In genomic region chr4:154297761-154298160, GRCm38 (mm10) we compare ENCODE assay signal across 13 mouse cellular contexts. TPM values are rescaled to one million over a fixed set of nuclear protein-coding genes. Genes with fewer than 3 reads are reported as not detected.
DNase-seq lines count a peak whose midpoint lies in the region; ATAC-seq and TF ChIP-seq lines count a peak whose summit lies in the region.
"Had no signal": no experiment of that assay in that cellular context is flagged by ENCODE, and none has a peak within 500 bp of the region (broad histone marks: within the 10 kb centered on the region; RNA-seq: fewer than 3 reads in every experiment).

No protein-coding gene starts in this region.

- H3K9me3 ChIP-seq in hindbrain, embryonic 10.5 days, result no peaks in the 10 kb centered on the region
- no peaks in the 10 kb centered on the region for H3K9me3 ChIP-seq in hindbrain, embryonic 16.5 days (ENCODE audit: control insufficient read depth, low read length)
- no peaks in the 10 kb centered on the region for H3K9me3 ChIP-seq in intestine, embryonic 14.5 days (ENCODE audit: control insufficient read depth, low read length)
- H3K9me3 ChIP-seq: forebrain, embryonic 13.5 days had no signal

- peaks cover 62% of the 10 kb centered on the region for H3K27me3 ChIP-seq in hindbrain, embryonic 10.5 days (ENCODE audit: insufficient read depth, poor library complexity, severe bottlenecking)
- H3K27me3 ChIP-seq in hindbrain, embryonic 16.5 days (replicated peaks; ENCODE audit: control insufficient read depth, insufficient read depth, low read length), result peaks cover 24% of the 10 kb centered on the region
- H3K27me3 ChIP-seq in intestine, embryonic 14.5 days (replicated peaks; ENCODE audit: control insufficient read depth, insufficient read depth, low read length), result peaks cover 25% of the 10 kb centered on the region
- no peaks in the 10 kb centered on the region for H3K27me3 ChIP-seq in liver, adult 2 months (ENCODE audit: control insufficient read depth, insufficient read depth, low read length)
- H3K27me3 ChIP-seq in small intestine, adult 2 months (ENCODE audit: control insufficient read depth, insufficient read depth, low read length), result no peaks in the 10 kb centered on the region

- H3K4me3 ChIP-seq in hindbrain, embryonic 10.5 days, result no peak overlapping the region
- no peak overlapping the region for H3K4me3 ChIP-seq in hindbrain, embryonic 16.5 days (ENCODE audit: low read length)
- H3K4me3 ChIP-seq in intestine, embryonic 14.5 days (ENCODE audit: low read depth, low read length), result no peak overlapping the region
- H3K4me3 ChIP-seq in liver, adult 2 months (ENCODE audit: insufficient read depth, low read depth, low read length), result no peak overlapping the region
- H3K4me3 ChIP-seq in small intestine, adult 2 months (ENCODE audit: low read depth, low read length), result peak overlapping the region; percentile 93
- H3K4me3 ChIP-seq: forebrain, embryonic 13.5 days had no signal

- no peaks in the 10 kb centered on the region for H3K79me2 ChIP-seq in liver, adult 2 months (ENCODE audit: control insufficient read depth, insufficient read depth, low read length)

- TF ChIP-seq CTCF in liver, adult 2 months (IDR thresholded peaks at IDR 0.05; ENCODE audit: low read depth, low read length), result no peak
- no peak for TF ChIP-seq CTCF in small intestine, adult 2 months (IDR thresholded peaks at IDR 0.05; ENCODE audit: extremely low read depth, insufficient read length, insufficient replicate concordance, low read depth, low read length)

- ATAC-seq in hindbrain, embryonic 16.5 days, result no peak
- ATAC-seq in intestine, embryonic 14.5 days (replicated peaks; ENCODE audit: low FRiP score, low TSS enrichment, low read depth), result peak; percentile 22
- ATAC-seq: forebrain, embryonic 13.5 days had no signal

- H3K36me3 ChIP-seq in hindbrain, embryonic 10.5 days, result no peaks in the 10 kb centered on the region
- no peaks in the 10 kb centered on the region for H3K36me3 ChIP-seq in hindbrain, embryonic 16.5 days (ENCODE audit: control insufficient read depth, insufficient read depth, low read length)
- H3K36me3 ChIP-seq in intestine, embryonic 14.5 days (ENCODE audit: control insufficient read depth, insufficient read depth, low read length), result no peaks in the 10 kb centered on the region
- H3K36me3 ChIP-seq in liver, adult 2 months (ENCODE audit: control insufficient read depth, insufficient read depth, low read length), result no peaks in the 10 kb centered on the region
- H3K36me3 ChIP-seq in small intestine, adult 2 months (ENCODE audit: control insufficient read depth, insufficient read depth, low read length), result peaks cover 4% of the 10 kb centered on the region

- no peak overlapping the region for H3K4me2 ChIP-seq in hindbrain, embryonic 16.5 days (ENCODE audit: low read length)
- no peak overlapping the region; the same call in 1 of the 2 replicates for H3K4me2 ChIP-seq in intestine, embryonic 14.5 days (ENCODE audit: low read length)
- H3K4me2 ChIP-seq: forebrain, embryonic 13.5 days had no signal

- no peak overlapping the region for H3K9ac ChIP-seq in hindbrain, embryonic 16.5 days (ENCODE audit: low read depth, low read length)
- H3K9ac ChIP-seq in intestine, embryonic 14.5 days (ENCODE audit: low read length), result no peak overlapping the region
- H3K9ac ChIP-seq in liver, adult 2 months (ENCODE audit: low read depth, low read length), result no peak overlapping the region
- H3K9ac ChIP-seq: forebrain, embryonic 13.5 days had no signal

- no peak overlapping the region for H3K27ac ChIP-seq in hindbrain, embryonic 10.5 days
- H3K27ac ChIP-seq in hindbrain, embryonic 16.5 days (ENCODE audit: low read depth, low read length), result no peak overlapping the region
- no peak overlapping the region for H3K27ac ChIP-seq in intestine, embryonic 14.5 days (ENCODE audit: low read depth)
- no peak overlapping the region for H3K27ac ChIP-seq in liver, adult 2 months (replicated peaks; ENCODE audit: insufficient read depth, low read depth, low read length)
- H3K27ac ChIP-seq in small intestine, adult 2 months (ENCODE audit: insufficient read depth, low read depth, low read length), result peak overlapping the region; percentile 98
- H3K27ac ChIP-seq: forebrain, embryonic 13.5 days had no signal

- peak; percentile 47 for DNase-seq in hindbrain, embryonic 10.5 days (ENCODE audit: low spot score)
- DNase-seq in intestine, embryonic 14.5 days (ENCODE audit: low spot score), result peak; percentile 69
- DNase-seq in liver, adult 2 months (ENCODE audit: extremely low read depth, low read depth, low spot score), result peak; percentile 53
- no peak for DNase-seq in right cerebral cortex, postnatal 14 days
- no peak for DNase-seq in spleen, adult 12 weeks (ENCODE audit: low spot score)
- DNase-seq in cerebellum, postnatal 14 days, result no peak
- DNase-seq: cerebellum, adult 2 months; heart, postnatal 36 days; right cerebral cortex, postnatal 25 days had no signal

- TF ChIP-seq POLR2A in liver, adult 2 months (IDR thresholded peaks at IDR 0.05; ENCODE audit: extremely low read depth, insufficient read depth, low read length), result no peak
- no peak for TF ChIP-seq POLR2A in small intestine, adult 2 months (IDR thresholded peaks at IDR 0.05; ENCODE audit: low read depth, low read length)

- WGBS in hindbrain, embryonic 10.5 days, result 33% methylated on average over 9 of the region's 9 CpGs
- WGBS in hindbrain, embryonic 16.5 days, result 45% methylated on average over 9 of the region's 9 CpGs
- WGBS in intestine, embryonic 14.5 days, result 32% methylated on average over 9 of the region's 9 CpGs
- WGBS in liver, adult 2 months, result 16% methylated on average over 9 of the region's 9 CpGs
- 10% methylated on average over 9 of the region's 9 CpGs for WGBS in small intestine, adult 2 months

- H3K4me1 ChIP-seq in hindbrain, embryonic 10.5 days (replicated peaks), result peaks cover 46% of the 10 kb centered on the region
- H3K4me1 ChIP-seq in hindbrain, embryonic 16.5 days (ENCODE audit: control insufficient read depth, insufficient read depth, low read depth, low read length), result peaks cover 6% of the 10 kb centered on the region
- peaks cover 23% of the 10 kb centered on the region for H3K4me1 ChIP-seq in intestine, embryonic 14.5 days (replicated peaks; ENCODE audit: control insufficient read depth, insufficient read depth, low read length)
- H3K4me1 ChIP-seq in liver, adult 2 months (ENCODE audit: control insufficient read depth, insufficient read depth, low read length), result peaks cover 6% of the 10 kb centered on the region; the same call in 1 of the 2 replicates
- peaks cover 23% of the 10 kb centered on the region for H3K4me1 ChIP-seq in small intestine, adult 2 months (ENCODE audit: control insufficient read depth, insufficient read depth, insufficient read length, low read length)

RNA-seq across cellular contexts. Expression of gene Arhgef16, which starts 3.7 kb away (rescaled TPM):
- polyA plus RNA-seq in hindbrain, embryonic 10.5 days (2016; fragmentation: Nextera tagmentation; extraction: Ambion mirVana), result 4.6 and 7.5 TPM in 2 replicates
- polyA plus RNA-seq in hindbrain, embryonic 16.5 days (2015; fragmentation: Nextera tagmentation; extraction: Ambion mirVana), result 1.8 and 2.6 TPM in 2 replicates
- 36.7 and 38.6 TPM in 2 replicates for polyA plus RNA-seq in intestine, embryonic 14.5 days (2014; fragmentation: Nextera tagmentation; extraction: Ambion mirVana)
- total RNA-seq in liver, adult 2 months (2014; rRNA removed), result 2.4 and 3.5 TPM in 2 replicates
- polyA plus RNA-seq in liver, adult 2 months (2012; rRNA removed), result 2.7 and 3.7 TPM in 2 replicates
- polyA plus RNA-seq in small intestine, adult 2 months (2012; rRNA removed), result 69.0 and 179 TPM in 2 replicates

RNA-seq across cellular contexts. Expression of gene B230104I21Rik, which starts 38.2 kb away (rescaled TPM):
- not detected in 2 replicates for polyA plus RNA-seq in hindbrain, embryonic 10.5 days (2016; fragmentation: Nextera tagmentation; extraction: Ambion mirVana)
- polyA plus RNA-seq in hindbrain, embryonic 16.5 days (2015; fragmentation: Nextera tagmentation; extraction: Ambion mirVana), result not detected in 2 replicates
- polyA plus RNA-seq in intestine, embryonic 14.5 days (2014; fragmentation: Nextera tagmentation; extraction: Ambion mirVana), result 0.22 TPM in 1 of 2 replicates, not detected in the other
- not detected in 2 replicates for total RNA-seq in liver, adult 2 months (2014; rRNA removed)
- polyA plus RNA-seq in liver, adult 2 months (2012; rRNA removed), result not detected in 2 replicates
- not detected in 2 replicates for polyA plus RNA-seq in small intestine, adult 2 months (2012; rRNA removed)
- total RNA-seq: heart, postnatal 36 days; left cerebral cortex, postnatal 25 days had no signal

Comparison
In these comparisons a context has a peak if more than half of its experiments do, and no peak if none do; other contexts are left out.
1. DNase-seq: peak in hindbrain, embryonic 10.5 days (single experiment), intestine, embryonic 14.5 days (single experiment) and liver, adult 2 months (single experiment); none in right cerebral cortex, postnatal 14 days (single experiment), spleen, adult 12 weeks (single experiment) and cerebellum, postnatal 14 days (0 of 2).